Mouse (Mus musculus) hematopoietic stem cell, adult 5-6 weeks (primary cell): ENCODE data around the gene Narfl. TPM values are rescaled to one million over a fixed set of nuclear protein-coding genes. Genes with fewer than 3 reads are reported as not detected.

Source experiments
- ATAC-seq, 2 experiments: fragments of 125-278 bp in 1 of 2; replicated peaks in 1 of 2; 2 replicates each; pipeline ENCODE4 v1.8.0; 2016 to 2017; ENCODE audit warnings: inconsistent platforms in 2 of 2, mild to moderate bottlenecking in 2 of 2, moderate number of reproducible peaks in 2 of 2, low read depth in 1 of 2, moderate TSS enrichment in 1 of 2; ENCODE audit not compliant: low FRiP score in 2 of 2, poor library complexity in 2 of 2, severe bottlenecking in 2 of 2, insufficient read depth in 1 of 2, low TSS enrichment in 1 of 2
- total RNA-seq: library from RNA; stranded (forward); fragments of 172-1452, 232-1000 nt; gene quantifications from 2 replicates; pipeline ENCODE4 v1.2.3, GENCODE M21; 2017

Narfl gene
- total RNA-seq, 1 experiment from 2014 or later: 21.5 TPM

DNA sequence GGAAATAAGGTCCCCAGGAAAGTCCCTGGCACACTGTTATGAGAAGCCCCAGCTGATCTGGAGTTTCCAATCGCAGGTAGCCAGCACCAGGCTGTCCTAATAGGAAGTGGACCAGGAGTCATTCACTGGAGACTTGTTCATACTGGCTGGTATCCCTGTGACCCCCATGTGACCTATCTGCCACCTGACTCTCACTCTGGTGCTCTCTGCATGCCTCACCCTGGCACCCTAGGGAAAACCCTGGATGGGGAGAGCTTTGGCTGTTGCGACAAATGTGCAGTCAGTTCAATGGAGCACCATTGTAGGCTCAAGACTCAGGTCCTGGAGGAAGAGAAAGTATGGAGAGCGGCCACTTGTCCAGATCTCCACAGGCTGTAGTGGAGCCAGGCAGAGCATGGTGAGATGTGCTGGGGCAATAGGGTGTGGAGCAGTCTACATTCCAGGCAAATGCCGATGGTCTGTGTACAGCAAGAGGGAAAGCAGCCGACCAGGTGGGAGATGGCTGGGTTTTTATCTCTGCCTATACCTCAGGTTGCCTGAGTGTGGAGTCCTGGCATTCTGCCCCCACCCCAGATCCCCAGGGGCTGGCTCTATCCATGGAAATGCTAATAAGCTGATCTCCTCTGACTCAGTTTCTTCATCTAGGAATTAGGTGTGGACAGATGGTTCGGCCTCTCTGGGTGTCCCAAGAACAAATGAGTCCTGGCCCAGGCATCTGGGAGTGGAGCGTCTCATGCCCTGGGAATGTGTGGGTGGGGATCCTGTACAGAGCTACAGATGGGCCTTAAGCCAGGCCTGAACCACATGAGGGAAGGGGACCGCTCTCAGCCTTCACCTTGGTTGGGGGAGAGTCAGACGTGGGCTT lies 17.0 kb upstream of the Narfl start:
- ATAC-seq: no peak; a peak in 1 of 4 replicates

DNA sequence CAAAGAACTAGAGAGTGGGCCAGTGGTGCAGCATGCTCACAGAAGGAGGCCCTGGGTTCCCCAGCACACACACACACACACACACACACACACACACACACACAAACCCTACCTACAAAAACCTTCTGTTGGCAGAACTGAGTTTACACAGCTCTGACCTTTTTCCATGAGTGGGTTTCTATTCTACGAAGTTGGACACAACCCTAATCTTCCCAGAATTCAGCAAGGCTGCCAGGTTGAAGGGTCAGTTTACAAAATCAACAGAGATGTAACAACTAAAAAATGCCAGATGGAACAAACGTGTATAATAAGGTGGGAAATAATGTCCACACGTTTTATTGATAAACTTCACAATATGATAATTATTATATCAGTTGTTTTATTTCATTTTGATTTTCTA lies 15.9 kb upstream of the Narfl start:
- ATAC-seq: no peak

DNA sequence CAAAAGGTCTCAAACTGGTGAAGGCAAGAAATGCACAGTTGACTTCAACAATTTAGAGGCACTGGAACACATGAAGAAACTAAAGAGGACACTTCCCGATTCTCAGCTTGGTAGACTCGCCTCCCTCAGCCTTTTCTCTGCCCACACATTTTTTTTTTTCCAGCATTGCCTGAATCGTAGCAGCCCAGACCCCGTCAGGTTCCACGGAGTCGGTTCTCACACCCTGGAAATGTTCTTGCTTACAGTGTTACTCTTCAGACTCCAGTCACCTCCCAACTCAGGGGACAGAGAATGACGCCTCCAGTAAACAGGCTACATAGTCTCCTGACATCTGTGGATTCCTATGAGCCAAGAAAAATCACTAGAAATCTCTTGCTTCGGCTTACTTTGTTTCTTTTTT lies 13.4 kb upstream of the Narfl start:
- no peak for ATAC-seq

DNA sequence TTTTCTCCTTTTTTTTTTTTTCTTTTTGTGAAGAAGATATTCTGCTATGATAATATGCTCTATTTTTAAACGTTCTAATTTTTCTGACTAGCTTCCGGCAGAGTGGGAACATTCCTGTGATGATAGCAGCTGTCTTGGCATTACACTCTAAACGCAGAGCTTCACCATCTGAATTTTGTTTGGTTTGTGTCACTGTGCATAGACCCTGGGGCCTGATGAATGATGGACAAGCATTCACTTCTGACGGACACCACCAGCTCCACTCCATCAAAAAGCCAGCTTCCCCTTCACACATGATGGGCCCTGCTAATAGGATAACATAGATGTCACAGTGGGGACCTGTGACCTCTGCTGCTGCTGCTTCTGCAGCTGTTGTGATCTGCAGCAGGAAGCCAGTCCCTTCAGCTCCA lies 12.0 kb upstream of the Narfl start:
- ATAC-seq: no peak

DNA sequence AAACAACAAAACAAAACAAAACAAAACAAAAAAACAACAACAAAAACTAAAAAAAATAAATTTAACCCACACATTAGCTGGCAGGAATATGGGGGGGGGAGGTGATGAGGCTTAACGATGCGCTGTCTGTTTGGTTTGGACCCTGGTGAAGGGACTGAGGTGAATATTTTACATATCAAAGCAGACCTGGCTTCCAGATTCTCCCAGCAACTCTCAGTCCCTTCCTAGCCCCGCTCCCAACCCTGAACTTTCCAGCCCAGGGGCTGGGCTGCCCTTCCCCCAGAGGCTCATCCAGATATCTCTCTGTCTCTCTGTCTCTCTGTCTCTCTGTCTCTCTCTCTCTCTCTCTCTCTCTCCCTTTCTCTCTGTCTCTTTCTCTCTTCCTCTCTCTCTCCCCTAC lies 11.0 kb upstream of the Narfl start:
- ATAC-seq: no peak

DNA sequence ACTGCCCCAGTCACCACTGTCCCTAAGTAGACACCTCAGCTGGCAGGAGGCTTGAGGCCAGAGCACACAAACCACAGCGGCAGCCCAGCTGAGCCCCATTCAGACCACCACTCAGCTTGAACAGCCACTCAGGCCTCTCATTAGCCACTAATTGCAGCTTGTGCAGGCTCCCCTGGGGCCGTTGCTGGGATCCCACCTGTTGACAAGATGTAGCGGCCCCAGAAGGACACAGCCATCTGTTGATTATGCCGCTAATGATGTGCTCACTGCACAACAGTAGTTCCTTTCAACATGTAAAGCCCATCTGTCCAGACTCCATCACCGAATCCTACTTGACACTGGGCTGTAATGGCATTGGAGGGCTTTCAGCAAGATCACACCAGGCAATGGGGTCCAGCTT lies 7.7 kb upstream of the Narfl start:
- ATAC-seq: no peak

DNA sequence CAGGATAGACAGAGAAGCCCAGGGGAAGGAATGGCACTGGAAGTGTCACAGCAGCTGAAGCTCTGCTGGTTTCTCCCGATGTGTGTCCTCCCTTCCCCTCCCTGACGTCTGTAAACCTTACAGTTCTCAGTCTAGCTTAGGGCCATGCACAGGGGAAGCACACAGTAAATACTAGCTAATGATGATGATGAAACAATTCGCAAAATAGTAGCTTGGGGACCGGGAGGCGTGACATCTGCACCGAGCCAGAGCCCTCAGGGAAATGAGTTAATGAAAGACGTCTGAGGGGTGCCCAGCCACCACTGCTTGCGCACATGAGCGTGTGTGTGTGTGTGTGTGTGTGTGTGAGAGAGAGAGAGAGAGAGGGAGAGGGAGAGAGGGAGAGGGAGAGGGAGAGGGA lies 4.2 kb upstream of the Narfl start:
- ATAC-seq: no peak

DNA sequence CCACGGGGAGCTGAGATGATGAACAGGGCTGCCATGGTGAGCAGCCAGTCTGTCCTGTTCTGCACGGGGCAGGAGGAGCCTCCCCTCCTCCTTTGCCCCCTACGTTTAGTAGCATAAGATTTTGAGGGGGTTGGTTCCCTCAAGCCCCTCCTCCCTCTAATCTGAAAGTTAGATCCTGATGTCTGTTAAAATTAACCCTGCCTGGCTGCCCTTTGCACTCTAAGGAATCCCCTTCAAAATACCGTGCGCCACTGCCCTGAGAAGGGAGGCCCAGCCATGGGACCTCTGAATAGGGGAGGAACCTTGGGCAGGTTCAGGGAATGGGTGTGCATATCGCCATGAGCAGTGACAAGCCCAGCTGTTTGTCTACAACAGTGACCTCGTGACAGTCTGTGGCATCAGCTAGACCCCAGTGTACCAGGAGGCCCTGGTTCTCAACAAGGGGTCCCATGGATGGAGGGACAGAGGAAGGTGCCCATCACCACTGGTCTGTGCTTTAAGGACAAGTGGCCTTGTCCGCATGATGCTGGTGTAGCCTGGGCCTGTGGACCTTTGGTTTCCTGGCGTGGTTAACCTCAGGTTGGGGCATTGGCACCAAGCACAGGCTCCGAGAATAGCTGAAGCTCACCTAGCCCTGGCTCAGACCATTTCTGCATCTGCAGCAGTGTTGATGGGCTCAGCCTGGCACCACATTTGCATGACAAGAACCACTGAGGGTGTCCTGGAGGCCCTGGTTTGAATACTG lies 1.9 kb downstream of the Narfl start:
- ATAC-seq: no peak

DNA sequence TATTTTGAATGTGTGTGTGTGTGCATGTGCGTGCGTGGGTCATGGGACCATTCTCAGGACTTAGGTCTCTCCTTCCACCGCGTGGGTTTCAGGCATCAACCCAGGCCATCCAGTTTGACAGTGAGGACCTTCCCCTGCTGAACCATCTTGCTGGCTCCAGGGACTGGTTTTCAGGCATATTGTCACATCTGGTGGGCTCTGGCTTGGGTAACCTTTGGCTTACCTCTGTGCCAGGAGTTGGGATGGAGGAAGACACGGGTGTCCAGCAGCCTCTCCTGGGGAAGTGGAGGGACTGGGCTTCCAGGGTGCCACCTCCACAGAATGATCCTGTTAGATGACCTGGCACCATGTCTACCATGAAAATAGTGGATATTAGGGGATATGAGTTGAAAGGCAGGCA lies 4.4 kb downstream of the Narfl start:
- ATAC-seq: no peak

DNA sequence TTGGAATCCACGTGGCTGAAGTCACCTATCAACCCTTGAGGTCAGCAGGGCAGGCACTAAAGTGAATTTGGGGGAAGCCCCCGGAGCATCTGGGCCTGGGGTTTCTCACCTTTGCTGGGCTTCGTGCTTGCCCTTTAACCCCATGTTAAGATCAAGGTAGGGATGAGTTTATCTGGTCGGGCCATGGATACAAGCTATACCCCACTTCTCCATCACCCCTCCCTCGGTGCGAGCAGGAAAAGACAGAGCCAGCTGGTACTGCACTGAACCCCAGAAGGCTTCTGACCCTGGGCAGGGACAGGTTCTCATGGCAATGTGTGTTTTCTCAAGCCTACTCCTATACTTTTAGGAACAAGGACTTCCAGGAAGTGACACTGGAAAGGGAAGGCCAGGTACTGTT lies 7.8 kb downstream of the Narfl start:
- no peak for ATAC-seq

DNA sequence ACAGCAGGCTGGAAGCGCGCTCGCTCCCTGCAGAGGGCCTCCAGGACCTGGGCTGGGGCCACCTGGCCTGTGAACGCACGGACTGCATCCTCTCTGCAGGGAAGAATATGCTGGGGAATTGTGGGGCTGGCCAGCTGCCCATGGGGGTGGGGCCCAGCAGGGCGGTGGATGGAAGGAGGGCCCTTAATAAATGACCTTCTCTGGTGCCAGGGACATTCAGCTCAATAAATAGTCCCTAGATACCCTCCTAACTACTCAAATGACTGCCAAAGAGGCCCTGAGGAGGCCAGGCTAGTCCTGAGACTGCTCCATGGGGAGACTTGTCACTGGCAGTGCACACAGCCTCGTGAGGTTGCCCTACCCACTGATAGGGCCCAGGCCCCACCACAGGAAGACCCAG lies 9.5 kb downstream of the Narfl start:
- ATAC-seq: no peak

DNA sequence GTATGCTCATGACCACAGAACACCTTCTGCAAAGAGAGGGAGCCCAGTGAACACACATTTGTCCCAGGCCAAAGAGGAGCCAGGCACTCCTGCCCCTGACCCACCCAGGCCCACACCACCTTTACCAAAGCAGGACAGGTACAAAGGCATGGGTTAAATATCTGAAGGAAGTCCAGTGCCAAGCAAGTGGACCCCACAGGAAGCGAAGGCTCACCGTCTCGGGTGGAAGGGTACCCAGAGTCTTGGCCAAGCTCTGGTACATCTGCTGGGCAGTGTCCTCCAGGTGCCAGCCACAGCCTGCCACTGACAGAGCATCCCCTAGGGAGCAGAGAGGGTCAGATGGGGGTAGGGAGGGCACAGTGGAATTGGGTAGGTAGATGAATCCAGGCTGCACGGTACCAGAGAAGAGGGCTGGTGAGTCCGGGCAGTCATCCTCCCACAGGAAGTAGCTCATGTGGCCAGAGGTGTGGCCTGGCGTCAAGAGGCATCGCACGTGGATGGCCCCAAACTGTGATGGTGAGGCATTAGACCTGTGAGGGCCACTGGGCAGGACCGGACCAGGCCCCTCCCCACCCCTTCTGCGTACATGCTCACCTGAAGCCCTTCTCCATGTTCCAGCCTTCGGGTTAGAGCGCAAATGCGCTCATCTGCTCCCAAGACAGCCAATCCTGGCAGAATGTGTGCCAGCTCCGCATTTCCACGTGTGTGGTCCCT lies 10.4 kb downstream of the Narfl start:
- no peak for ATAC-seq

DNA sequence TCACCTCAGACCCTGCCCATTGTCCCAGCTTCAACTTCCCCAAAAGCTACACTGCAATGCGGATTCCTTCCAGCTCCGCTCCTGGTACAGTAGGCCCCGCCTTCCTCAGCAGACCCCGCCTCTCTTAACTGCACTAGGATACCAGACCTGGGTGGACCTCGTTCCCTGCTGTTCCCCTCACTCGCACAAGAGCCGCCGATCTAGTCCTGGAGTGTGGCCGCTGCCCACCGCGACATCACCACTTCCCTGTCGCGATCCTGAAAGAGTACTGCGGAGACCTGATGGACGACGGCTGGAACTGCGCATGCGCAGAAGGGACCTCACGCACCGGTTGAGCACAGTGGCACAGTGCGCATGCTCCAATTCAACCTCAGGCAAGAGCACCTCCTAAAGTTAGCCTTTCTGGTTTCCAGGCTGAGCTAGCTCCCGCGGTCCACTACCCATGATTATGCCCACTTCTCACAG lies 11.7 kb downstream of the Narfl start, which contains the start of gene Haghl:
Gene Haghl (minus strand): TSS at position 393 of the 465 bp plus-strand sequence.
- peak; percentile 86 to 88 for ATAC-seq

DNA sequence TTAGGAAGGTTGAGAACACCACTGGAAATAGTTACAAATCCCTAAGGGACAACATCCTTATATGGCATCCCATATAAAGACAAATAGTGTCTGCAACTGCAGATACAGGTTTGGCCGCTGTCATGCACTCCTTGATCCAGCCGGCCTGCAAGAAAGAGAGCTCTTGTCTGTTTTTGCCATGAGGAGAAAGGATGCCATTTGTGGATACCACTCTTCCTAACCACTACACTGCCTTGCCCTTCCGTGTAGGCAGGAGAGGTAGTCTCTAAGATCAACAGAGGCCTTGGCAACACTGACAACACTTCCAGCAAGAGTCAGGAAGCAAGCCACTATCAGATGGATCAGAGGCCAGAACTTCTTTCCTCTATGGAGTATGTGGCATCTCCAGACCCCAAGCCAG lies 12.7 kb downstream of the Narfl start, which contains the start of gene Ccdc78:
Gene Ccdc78 (plus strand): TSS at position 301 of the 400 bp plus-strand sequence.
- ATAC-seq: no peak

DNA sequence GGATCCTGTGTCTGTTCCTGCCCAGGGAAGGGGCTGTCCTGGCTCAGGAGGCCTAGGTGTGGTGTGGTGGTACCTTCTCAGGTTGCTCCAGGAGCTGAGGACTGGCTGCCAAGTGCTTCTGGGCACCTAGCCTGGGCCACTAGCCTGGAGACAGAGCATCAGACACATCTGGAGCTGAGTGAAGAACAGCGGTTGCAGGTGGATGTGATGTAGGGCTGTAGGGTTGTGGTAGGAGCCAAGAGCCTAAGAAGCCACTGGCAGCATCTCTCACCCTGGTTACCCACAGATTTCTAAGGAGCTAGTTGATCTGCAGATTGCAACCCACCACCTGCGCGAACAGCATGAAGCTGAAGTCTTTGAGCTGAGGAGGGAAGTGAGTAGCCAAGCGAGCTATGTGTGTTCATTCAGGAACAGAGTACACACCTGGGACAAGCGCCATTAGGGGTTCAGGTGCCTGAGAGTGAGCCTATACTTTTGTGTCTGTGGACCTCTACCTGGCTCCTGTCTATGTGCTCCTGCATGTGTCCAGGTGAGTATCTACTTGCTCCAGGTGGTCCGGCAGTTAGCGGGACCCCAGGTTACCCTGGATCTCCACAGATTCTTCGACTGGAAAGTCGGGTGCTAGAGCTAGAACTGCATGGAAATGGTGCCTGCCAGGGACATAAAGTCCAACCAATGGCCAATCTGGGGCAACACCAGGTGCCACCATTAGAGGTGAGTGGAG lies 13.4 kb downstream of the Narfl start:
- ATAC-seq: no peak

DNA sequence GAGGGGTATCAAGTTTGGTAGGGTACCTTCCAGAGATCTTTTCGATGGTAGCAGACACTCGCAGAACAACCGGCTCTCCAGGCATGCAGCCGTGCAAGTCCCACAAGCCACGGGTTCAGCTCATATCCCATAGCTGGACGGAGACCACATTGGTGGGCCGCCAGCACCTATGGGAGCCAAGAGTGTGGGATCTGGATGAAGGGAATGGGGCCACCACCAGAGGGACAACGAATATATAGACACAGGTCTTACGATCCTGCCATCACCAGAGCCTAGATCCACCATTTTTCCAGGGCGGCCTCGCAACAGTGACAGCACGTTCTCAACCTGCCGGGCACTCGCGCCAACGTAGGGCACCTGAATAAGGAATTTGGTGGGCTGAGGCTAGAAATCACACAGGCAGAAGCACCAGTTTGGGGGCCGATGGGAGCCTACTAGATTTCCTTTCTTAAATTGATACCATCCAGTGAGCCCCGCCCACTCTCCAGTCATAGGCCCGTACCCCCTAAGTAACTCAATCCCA lies 17.8 kb downstream of the Narfl start:
- no peak for ATAC-seq
